Mouse (Mus musculus) kidney, adult 11 months (tissue): ENCODE measurements around the gene Foxc2.
"Not testable (repeated sequence)": the region's sequence is repeated elsewhere in the genome, so short reads cannot be mapped to it uniquely, and the experiment has no call there.

ENCODE experiments used
- DNase-seq: peaks from one replicate; pipeline ENCODE4 v3.0.0; 2022

The Foxc2 gene

DNA sequence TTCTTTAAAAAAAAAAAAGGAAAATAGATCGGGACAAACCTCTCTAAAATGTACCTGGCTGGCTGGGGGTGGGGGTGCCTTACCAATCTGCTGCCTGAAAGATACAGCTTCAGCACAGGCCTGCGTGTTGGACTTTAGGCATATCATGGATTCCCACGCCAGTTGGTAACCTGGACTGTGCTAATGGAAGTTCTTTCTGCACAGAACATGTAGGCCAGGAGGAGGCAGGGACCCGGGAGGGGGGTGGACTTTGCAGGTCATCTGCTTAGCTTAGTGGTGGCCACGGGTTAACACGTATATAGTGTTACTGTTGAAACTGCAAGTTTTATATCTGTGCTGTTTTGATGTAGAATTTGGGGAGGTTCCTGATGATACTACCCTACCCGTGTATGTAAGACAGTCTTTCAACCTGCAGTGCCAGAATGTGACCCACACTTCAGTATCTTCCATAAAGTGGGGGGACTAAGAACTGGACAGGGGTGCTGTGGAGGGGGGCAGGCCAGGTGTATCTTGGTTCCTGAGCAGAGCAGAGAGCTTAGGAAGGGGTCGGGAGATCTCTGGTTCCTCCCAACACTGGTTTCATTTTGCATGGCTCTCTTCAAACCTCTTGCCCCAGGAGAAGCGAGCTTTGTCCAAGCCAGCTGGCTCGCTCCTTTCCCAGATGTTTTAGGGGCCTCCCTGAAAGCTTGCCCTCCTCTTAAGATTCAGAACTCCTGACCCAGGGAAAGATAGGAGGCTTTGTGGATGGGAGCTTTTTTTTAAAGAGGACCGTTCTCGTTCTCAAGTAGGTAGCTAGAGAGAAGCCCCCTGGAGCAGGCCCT lies 3.9 kb downstream of the Foxc2 start:
- DNase-seq: no peak

DNA sequence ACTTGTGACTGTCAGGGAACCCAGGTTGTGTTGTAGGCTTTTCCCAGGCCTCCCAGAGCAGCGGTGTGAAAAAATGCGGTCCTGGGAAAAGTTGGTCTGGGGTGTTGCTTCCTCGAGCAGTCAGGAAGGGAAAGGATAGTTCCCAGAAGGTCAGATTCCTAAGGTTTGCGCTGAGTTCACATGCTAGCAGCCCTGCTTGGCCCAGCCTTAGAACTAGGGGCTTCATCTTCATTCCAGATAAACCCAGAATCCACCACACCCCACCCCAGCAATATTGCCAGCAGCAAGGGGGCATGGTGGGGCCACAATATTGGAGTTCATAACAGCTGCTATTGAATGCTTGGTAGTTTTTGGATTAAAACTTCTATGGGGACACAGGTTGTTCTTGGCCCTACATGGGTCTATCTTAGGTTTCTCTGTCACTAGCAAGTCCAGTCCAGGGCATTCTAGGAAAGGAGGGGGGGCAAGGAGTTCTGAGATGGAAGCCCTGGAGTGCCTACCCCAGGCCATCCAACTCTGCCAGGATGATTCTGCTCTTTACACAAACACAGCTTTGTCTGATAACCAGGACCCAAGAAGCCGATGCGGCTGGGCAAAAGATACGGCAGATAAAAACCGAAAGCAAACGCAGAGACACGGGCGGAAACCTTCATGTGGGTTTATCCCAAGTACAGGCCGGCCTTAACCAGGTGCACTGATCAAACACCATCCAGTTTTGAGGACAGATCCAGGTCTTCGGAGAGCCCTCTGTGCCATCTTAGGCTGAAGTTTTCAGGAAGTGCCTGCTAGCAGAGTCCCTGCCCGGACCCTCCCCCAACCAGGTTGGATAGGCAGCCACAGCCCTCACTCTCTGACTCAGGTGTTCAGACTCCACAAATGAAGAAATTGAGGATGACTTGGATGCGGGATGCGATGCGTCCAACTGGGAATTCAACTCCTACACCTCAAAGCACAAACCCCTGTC lies 4.8 kb downstream of the Foxc2 start:
- no peak for DNase-seq

DNA sequence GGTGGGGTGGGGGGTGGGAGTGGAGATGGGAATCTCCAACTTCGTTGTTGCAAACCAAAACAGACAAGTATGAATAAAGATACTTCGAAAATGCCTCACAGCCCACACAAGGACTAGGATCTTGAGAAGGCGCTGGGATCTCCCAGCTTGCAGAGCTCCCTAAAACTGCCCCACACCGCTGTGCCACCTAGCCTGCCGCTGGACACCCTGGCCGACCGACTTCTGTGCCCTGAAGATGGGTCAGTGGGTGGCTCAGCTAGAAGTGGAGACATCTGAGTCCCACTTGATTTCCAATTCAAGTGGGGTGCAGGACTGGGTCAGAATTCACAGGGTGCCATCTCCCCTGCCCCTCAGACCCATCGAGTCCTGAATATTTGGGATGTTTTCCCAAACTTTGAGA lies 5.7 kb downstream of the Foxc2 start:
- no peak for DNase-seq

DNA sequence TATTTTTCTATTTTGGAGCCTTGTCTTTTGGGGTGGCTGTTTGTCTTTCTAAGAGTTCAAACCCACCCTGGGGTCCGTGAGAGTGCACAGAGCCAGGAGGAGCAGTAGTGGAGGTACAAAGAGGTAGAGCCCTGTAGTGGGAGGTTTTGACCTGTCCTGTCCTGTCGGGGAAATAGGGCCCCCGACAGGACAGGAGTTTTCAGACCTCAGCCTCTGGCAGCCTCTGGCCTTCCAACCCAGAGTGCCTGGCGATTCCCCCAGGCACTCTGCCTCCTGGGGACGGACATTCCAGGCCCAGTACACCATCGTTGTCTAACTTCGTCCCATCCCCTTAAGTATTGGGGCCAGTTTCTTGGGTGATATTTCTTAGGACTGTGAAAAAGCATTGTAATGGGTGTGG lies 6.4 kb downstream of the Foxc2 start:
- no peak for DNase-seq

DNA sequence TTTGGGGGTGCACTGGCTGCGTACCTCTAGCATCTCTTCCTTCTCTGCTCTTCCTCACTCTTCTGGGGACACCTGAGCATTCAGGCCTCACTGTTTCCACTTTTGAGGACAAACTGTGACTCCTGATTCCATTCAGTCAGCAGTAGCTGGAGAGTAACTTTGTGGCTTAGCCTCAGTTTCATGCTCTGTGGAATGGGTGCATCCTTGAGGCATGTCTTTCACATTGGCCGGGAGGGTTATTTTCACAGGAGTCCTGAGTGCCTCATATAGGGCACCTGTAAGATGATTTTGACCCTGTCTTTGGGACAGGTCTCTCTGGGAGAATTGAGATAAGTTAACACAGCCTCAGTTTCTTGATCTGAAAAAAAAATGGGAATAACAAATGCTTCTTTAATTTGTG lies 7.1 kb downstream of the Foxc2 start:
- DNase-seq: no peak

DNA sequence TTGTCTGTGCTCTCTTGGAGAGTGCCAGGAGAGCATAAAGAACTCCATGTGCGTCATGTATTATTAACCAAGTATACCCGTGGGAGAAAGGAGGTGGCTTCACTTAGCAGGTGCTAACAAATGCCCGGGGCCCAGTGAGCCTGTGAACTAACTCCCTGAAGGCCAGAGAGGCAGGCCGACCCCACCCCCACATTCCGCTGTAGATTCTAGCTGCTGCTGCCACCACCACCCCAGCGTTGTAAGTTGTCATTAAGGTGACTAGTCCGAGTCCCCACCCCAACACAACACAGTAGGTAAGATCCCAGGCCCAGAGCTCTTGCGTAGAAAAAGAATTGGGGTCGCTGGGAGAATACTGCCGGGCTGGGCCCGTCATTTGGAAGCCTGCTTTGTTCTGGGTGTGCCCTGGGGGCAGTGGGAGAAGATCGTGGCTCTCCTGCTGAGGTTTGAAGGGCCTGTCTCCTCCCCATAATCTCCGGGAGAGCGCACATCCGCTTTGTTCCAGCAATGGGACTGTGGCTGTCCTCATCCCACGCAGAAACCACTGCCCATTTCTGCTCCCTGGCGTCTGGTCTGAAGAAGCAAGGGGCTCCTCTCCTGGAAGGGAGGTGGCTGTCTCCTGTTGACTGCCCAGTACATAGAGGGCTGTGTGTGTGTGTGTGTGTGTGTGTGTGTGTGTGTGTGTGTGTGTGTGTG lies 8.7 kb downstream of the Foxc2 start:
- no peak for DNase-seq

DNA sequence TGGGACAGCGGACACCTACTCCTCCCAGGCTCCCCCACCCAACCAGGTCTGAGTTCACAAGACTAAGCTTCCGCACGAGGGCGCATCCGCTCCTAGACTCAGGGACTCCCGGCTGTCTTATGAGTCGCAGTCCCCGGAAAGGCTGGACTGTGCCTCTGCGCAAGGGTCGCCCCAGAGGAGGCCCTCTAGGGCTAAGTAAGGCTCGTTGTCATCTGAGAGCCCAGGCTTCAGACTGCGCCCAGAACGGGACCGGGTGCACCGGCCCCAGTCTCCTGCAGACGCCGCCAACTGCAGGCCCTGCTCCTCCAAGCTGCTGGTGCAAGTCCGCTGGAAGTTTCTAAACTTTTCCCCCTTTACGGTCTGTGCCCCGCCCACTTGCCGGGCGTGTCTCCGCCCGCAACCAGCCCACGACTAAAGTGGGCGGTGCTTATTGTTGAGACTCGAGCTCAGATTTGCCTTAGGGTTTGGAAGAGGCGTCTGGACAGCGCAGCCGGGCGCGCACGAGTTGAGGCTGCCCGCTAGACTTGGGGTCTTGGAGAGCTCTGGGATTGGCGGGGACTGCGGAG lies 9.4 kb downstream of the Foxc2 start:
- DNase-seq: peak; percentile 70

DNA sequence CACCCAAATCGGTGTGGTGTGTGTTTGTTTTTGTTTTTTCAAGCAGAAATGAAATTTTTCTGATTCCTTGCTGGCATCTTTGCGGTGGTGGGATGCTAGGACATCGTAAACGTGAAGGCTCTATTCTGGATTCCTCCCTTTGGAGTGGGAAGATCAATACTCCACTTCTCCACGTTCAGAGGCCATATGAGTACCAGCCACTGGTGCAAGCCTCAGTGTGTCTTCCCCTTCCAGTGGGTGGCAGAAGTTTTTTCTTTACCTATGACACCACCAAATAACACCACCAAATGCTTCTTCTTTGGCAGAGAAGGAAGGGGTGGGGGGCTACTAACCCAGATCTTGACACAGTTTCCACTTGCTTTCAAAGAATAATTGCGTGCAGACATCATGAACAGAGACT lies 10.2 kb downstream of the Foxc2 start:
- DNase-seq: no peak

DNA sequence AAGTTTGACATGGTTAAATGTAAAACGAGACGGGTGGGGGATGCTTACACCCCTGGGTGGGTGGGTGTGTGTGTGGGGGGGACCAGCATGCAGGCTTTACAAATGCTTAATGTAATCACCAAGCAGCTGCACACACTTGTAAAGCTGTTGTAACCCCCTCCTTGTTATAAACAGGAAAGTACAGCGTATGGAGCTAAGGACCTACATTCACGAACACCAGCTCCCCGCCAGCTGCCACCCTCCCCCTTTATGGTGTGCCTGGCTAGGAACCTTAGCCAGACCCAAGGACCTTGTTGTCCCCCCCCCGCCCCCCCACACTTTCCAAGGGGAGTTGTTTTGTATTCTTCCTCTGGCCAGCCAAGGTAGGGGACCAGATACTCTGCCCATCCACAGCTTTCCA lies 10.7 kb downstream of the Foxc2 start:
- DNase-seq: no peak

DNA sequence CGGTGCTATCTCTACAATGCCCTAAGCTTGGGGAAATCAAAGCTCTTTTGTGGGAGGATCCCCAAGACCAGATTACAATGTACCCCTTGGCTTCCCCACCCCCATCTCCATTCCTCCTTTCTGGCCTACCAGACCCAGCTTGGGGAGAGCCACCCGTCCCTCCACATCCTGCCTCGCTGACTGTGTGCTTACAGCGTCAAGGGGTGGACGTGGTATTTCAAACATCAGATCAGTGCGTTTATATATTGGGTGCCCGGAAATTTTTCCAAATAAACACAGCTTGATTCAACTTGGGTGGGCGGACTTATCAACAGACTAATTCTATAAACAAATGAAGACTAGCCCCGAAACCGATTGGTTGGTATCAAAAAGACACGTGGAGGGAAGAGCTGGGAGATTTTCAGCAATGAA lies 11.3 kb downstream of the Foxc2 start:
- DNase-seq: no peak

DNA sequence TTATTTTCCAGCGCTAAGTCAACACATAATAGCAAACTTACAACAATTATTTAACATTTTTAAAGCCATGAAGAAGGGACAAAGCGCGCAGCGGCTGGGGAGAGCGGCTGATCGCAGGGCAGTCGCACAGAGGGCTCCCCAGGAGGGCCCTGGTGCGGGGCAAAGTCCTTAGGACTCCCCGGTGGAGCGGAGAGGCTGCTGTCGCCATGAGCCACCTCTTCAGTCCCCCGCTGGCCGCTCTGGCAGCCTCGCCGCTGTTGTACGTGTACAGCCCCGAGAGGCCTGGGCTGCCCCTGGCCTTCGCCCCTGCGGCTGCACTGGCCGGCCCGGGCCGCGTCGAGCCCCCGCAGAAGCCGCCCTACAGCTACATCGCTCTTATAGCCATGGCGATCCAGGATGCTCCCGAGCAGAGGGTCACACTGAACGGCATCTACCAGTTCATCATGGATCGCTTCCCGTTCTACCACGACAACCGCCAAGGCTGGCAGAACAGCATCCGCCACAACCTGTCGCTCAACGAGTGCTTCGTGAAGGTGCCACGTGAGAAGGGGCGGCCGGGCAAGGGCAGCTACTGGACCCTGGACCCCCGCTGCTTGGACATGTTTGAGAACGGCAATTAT lies 11.9 kb downstream of the Foxc2 start, which contains the start of gene Foxl1:
Gene Foxl1 (plus strand): TSS at position 185 of the 620 bp plus-strand sequence.
- no peak for DNase-seq

DNA sequence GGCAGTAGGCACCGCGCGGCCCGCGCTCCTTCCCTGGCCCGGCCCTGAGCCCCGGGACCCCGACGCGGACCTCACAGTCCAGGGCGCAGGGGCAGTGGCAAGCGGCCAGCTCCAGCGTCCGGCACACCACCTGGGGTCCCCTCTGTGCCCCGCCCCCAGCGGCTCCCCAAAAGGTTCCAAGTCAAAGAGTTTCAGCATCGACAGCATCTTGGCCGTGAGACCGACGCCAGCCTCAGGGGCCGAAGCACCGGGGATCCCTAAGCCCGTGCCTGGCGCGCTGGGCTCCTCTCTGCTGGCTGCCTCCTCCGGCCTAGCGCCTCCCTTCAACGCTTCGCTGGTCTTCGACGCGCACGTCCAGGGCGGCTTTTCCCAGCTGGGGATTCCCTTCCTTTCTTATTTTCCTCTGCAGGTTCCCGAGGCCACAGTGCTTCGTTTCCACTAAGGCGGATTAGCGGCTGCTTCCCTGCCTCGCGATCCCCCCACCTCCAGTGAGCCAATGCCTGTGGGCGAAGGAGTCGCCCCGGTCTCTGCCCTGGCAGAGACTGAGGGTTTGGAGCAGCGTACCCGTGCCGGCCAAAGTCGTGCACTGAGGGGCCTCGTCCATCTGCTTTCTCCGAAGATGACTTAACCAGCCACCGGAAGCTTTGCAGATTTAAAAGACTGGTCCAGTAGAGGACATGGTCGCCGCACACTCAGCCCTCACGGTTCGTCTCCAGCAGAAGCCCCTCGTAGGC lies 12.7 kb downstream of the Foxc2 start:
- DNase-seq: no peak

DNA sequence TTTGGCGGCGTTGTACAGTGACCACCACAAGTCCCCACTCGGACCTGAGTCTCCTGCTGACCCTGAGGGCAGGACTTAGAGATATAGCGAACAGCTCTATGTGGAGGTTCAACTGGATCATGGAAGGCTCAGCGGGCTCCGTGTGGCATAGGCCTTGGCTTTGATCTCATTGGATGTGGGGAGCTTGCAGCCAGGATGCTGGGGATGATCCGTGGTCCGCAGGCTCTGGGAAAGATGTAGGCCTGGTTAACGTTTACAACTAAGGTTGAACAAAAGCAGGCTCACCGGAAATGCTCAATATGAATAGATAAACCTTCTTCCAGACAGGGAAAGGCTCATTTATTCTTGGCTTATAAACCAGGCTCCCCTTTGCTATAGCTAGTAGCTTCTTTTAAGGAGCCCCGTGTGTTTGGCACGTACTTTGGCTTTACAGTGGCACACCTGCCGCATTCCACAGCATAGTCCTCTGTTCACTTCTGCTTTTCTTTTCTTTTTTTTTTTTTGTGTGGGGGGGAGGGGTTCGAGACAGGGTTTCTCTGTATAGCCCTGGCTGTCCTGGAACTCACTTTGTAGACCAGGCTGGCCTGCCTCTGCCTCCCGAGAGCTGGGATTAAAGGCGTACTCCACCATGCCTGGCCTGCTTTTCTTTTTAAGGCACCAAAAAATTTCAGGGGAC lies 13.4 kb downstream of the Foxc2 start:
- DNase-seq: no peak

DNA sequence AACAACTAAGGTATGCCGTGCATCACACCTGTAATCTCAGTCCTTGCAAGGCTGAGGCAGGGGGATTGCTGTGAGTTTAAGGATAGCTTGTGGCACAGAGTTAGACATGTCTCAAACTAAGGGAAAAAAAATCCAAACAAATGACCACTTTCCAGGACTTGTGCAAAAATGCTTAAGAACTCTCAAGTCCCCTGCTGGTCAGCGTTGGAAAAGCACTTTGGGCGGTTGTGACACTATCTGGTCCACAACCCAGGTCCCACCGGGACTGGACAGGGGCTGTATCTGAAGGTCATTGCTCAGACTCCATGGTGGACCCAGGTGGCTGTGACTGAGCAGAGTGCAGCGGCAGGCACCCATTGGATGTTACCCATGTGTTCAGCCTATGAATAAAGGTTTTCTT lies 14.6 kb downstream of the Foxc2 start:
- DNase-seq: no peak

DNA sequence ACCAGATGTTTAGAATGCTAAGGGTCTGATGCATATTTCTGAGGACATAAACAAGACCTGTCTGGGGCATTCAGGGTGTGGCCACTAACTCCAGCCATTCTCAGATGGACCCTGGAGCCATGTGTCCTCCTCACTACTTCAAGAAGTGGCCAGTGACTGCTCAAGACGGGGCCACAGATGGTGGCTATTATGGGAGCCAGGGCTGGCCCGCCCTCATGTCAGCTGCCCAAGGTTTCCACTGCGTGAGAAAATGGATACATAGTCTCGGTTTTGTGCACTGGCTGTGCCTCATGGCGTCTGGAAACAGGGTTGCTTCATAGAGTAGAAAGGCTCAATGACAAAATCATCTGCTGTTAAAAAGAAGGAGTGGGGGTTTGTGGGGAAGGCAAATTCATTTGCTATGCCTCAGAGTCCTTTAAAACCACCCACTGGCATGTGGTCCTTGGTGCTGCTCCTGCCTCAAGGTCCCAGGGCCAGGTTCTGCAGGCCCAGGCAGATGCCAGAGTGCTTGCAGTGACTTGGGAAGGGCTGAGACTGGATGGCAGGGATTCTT lies 17.1 kb downstream of the Foxc2 start:
- DNase-seq: no peak

DNA sequence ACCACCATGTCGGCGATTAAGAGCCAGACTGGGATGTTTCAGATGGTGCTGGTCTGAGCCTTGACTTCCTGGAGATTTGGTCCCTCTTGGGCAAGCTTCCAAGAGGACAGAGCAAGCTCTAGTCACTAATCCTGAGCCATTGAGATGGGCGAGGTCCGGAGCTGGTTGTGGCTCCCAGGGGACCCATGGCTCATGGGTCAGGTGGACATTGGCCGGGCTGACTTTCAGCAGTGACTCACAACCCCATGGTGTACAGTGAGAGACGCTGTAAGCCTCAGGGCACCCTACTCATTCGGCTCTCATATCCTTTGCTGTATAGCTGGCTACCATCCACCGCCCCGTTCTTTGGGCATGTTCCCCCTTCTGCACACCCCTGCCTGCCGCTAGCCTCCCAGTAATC lies 18.1 kb downstream of the Foxc2 start:
- no peak for DNase-seq

DNA sequence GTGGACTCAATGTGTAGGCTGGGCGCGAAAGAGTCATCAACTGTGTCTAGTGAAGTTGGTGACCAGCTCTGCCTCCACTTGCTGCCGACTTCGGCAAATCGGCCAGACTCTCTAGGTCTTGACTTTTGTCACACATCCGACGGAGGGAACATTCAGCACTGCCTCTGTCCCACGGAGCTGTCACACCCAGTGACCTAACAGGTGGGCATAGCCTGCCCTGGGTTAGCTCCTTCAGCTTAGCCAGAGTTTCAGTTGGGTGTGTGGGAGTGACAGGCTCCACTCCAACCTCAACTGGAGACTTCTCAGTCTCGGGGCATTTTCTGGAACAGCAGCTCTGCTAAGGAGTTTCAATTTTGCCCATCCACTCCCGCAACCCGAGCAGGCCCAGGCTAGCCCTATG lies 18.5 kb downstream of the Foxc2 start:
- DNase-seq: no peak

DNA sequence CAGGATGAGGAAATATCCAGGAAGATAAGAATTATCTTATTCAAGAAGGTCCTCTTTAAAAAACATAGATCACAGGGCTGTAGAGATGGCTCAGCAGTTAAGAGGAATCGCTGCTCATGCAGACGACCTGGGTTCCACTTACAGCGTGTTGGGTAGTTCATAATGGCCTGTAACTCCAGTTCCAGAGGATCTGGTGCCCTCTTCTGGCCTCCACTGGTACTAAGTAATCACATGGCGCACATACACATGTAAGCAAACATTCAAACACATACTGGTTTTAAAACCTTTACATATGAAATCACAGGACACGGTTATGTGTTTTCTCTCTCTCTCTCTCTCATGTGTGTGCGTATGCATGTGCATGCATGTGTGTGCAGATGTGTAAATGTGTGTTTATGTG lies 20.9 kb downstream of the Foxc2 start:
- no peak for DNase-seq

DNA sequence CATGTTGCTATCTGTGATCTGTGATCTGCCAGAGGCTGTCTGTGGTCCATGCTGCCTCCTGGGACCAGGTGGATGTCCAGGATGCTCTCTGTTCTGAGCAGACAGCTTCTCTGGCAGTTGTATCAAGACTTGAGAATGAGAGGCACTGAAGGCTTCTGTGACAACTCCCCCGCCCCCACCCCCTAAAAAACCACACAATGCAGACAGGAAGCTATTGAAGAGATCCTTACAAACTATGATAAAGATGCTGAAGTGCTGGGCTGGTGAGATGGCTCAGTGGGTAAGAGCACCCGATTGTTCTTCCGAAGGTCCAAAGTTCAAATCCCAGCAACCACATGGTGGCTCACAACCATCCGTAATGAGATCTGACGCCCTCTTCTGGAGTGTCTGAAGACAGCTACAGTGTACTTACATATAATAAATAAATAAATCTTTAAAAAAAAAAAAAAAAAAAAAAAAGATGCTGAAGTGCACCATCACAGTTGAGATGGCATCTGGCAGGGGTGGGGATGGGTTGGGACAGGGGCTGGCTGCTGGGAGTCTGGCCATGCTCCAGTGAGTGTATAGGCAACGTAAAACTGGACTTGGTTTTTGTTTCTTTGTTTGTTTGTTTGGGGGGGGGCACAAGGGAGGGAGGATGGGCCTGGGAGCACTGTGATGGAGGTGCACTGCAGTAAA lies 29.6 kb downstream of the Foxc2 start:
- DNase-seq: not testable (repeated sequence)

DNA sequence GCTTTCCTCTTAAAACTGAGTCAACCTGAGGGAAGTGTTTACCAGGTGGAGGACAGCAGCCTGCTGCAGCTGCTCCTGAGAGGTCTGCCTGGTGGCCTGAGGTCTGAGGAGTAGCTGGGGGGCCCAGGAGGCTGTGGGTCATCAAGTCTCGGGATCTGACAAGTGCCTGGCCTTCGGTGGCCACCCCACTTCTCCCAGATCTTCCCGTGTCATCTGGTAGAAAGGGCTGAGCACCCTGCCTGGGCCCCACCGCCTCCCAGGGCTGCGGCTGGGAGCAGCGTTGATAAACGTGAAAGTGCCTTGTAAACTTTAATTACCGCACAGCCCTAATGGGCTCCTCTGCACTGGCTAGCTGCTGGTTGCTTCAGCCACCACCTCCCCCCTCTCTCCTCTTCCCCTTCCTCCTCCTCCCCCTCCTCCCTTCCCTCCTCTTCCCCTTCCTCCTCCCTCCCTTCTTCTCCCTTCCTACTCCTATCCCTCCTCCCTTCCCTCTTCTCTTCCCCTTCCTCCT lies 32.7 kb downstream of the Foxc2 start:
- DNase-seq: no peak
